Mouse (Mus musculus): ENCODE data around the gene Gli1. TPM values are rescaled to one million over a fixed set of nuclear protein-coding genes. Genes with fewer than 3 reads are reported as not detected.

Gli1 gene
- total and polyA plus RNA-seq, 2 experiments from 2014 or later: 0.59 to 1.1 TPM

GRCm38 (mm10) chr10:127292987-127293538 lies 48.7 kb downstream of the Gli1 start:
- Histone ChIP-seq H3K4me3 (ENCODE audit: low read depth, low read length) (peak overlapping the region; percentile 74; the same call in 1 of the 2 replicates), H3K27ac (ENCODE audit: low read depth) (peak overlapping the region; percentile 94), H3K27me3 (ENCODE audit: control insufficient read depth, insufficient read depth, low read length) (no peaks in the 10 kb centered on the region), H3K4me2 (ENCODE audit: low read depth, low read length) (peak overlapping the region; percentile 73), H3K9ac (replicated peaks; ENCODE audit: low read depth, low read length) (peak overlapping the region; percentile 74; the same call in 1 of the 2 replicates), H3K9me3 (replicated peaks; ENCODE audit: control insufficient read depth, low read length) (no peaks in the 10 kb centered on the region), H3K4me1 (ENCODE audit: control insufficient read depth, insufficient read depth) (peaks cover 29% of the 10 kb centered on the region), H3K36me3 (replicated peaks; ENCODE audit: control insufficient read depth, insufficient read depth, low read length) (peaks cover 45% of the 10 kb centered on the region)
- 28% methylated on average over 6 of the region's 6 CpGs for WGBS
- ATAC-seq (ENCODE audit: insufficient read depth, low read depth): no peak
- TF ChIP-seq CTCF (IDR thresholded peaks at IDR 0.05; ENCODE audit: low read depth) (no peak), EP300 (IDR thresholded peaks at IDR 0.05; ENCODE audit: low read depth) (peak; percentile 62; the same call in 1 of the 2 replicates)
- peak; percentile 79 for DNase-seq (ENCODE audit: low spot score)

- TF ChIP-seq CTCF (IDR thresholded peaks at IDR 0.05; ENCODE audit: low read depth): no peak
- no peak for TF ChIP-seq EP300 (IDR thresholded peaks at IDR 0.05; ENCODE audit: low read depth)
- Histone ChIP-seq H3K27ac (ENCODE audit: low read depth) (peak overlapping the region; percentile 94), H3K4me1 (ENCODE audit: control insufficient read depth, insufficient read depth) (peaks cover 38% of the 10 kb centered on the region), H3K4me3 (ENCODE audit: low read depth, low read length) (peak overlapping the region; percentile 74), H3K9me3 (replicated peaks; ENCODE audit: control insufficient read depth, low read length) (no peaks in the 10 kb centered on the region), H3K27me3 (ENCODE audit: control insufficient read depth, insufficient read depth, low read length) (no peaks in the 10 kb centered on the region), H3K36me3 (replicated peaks; ENCODE audit: control insufficient read depth, insufficient read depth, low read length) (peaks cover 38% of the 10 kb centered on the region), H3K9ac (replicated peaks; ENCODE audit: low read depth, low read length) (peak overlapping the region; percentile 74), H3K4me2 (ENCODE audit: low read depth, low read length) (peak overlapping the region; percentile 73)
- 4% methylated on average over 5 of the region's 5 CpGs for WGBS
- DNase-seq (ENCODE audit: low spot score) (peak; percentile 37), ATAC-seq (ENCODE audit: insufficient read depth, low read depth) (no peak)
Measured at GRCm38 (mm10) chr10:127291881-127292638, 49.7 kb downstream of the Gli1 start.

GRCm38 (mm10) chr10:127290930-127291880 lies 50.6 kb downstream of the Gli1 start:
- no peaks in the 10 kb centered on the region for H3K27me3 ChIP-seq (ENCODE audit: control insufficient read depth, insufficient read depth, low read length)
- H3K4me2 ChIP-seq (ENCODE audit: low read depth, low read length): peak overlapping the region; percentile 73
- peak overlapping the region; percentile 94 for H3K27ac ChIP-seq (ENCODE audit: low read depth)
- H3K4me3 ChIP-seq (ENCODE audit: low read depth, low read length): peak overlapping the region; percentile 74
- TF ChIP-seq CTCF (IDR thresholded peaks at IDR 0.05; ENCODE audit: low read depth) (no peak), EP300 (IDR thresholded peaks at IDR 0.05; ENCODE audit: low read depth) (no peak)
- no peaks in the 10 kb centered on the region for H3K9me3 ChIP-seq (replicated peaks; ENCODE audit: control insufficient read depth, low read length)
- peak; percentile 4; the same call in 1 of the 2 replicates for ATAC-seq (ENCODE audit: insufficient read depth, low read depth)
- DNase-seq (ENCODE audit: low spot score): peak; percentile 70
- H3K9ac ChIP-seq (replicated peaks; ENCODE audit: low read depth, low read length): peak overlapping the region; percentile 74
- peaks cover 39% of the 10 kb centered on the region for H3K4me1 ChIP-seq (ENCODE audit: control insufficient read depth, insufficient read depth)
- H3K36me3 ChIP-seq (replicated peaks; ENCODE audit: control insufficient read depth, insufficient read depth, low read length): peaks cover 39% of the 10 kb centered on the region
- WGBS: 0% methylated on average over 19 of the region's 19 CpGs

GRCm38 (mm10) chr10:127290307-127290929 lies 51.4 kb downstream of the Gli1 start:
- ATAC-seq (ENCODE audit: insufficient read depth, low read depth) (peak; percentile 86), DNase-seq (ENCODE audit: low spot score) (peak; percentile 100)
- Histone ChIP-seq H3K27me3 (ENCODE audit: control insufficient read depth, insufficient read depth, low read length) (no peaks in the 10 kb centered on the region), H3K9ac (replicated peaks; ENCODE audit: low read depth, low read length) (peak overlapping the region; percentile 74), H3K9me3 (replicated peaks; ENCODE audit: control insufficient read depth, low read length) (no peaks in the 10 kb centered on the region), H3K4me2 (ENCODE audit: low read depth, low read length) (peak overlapping the region; percentile 73), H3K4me3 (ENCODE audit: low read depth, low read length) (peak overlapping the region; percentile 74), H3K4me1 (ENCODE audit: control insufficient read depth, insufficient read depth) (peaks cover 39% of the 10 kb centered on the region), H3K36me3 (replicated peaks; ENCODE audit: control insufficient read depth, insufficient read depth, low read length) (peaks cover 39% of the 10 kb centered on the region), H3K27ac (ENCODE audit: low read depth) (peak overlapping the region; percentile 99)
- TF ChIP-seq CTCF (IDR thresholded peaks at IDR 0.05; ENCODE audit: low read depth) (0 out of 2 replicates have a peak, but pooled peaks have one; percentile 19), EP300 (IDR thresholded peaks at IDR 0.05; ENCODE audit: low read depth) (peak; percentile 95)
- WGBS: under 1% methylated on average over 33 of the region's 47 CpGs

Data from heart, postnatal 0 days (tissue).